Mouse (Mus musculus) heart, adult 8-10 months (tissue): Measurements from ENCODE around the gene Clptm1. TPM values are rescaled to one million over a fixed set of nuclear protein-coding genes. Genes with fewer than 3 reads are reported as not detected.
"Not testable (repeated sequence)": the region's sequence is repeated elsewhere in the genome, so short reads cannot be mapped to it uniquely, and the experiment has no call there.

ENCODE experiments used
- DNase-seq: peaks from one replicate; pipeline ENCODE4 v3.0.0; 2022; ENCODE audit warnings: low spot score
- total RNA-seq, 4 experiments: library from RNA; stranded (reverse); gene quantifications; 2 replicates each; pipeline ENCODE4 v1.2.4; 2022

Gene Clptm1
- total RNA-seq, 4 experiments from 2014 or later = 69.3 to 77.8 (median 72.6) TPM

- no peak for DNase-seq
These were observed 55.0 kb downstream of the Clptm1 start for GRCm38 (mm10) chr7:19609641-19610332.

GRCm38 (mm10) chr7:19607291-19607690 is 57.5 kb downstream of the Clptm1 start:
- no peak for DNase-seq

GRCm38 (mm10) chr7:19604606-19605214 is 60.1 kb downstream of the Clptm1 start:
- not testable (repeated sequence) for DNase-seq

- DNase-seq = peak; percentile 97
These were observed 60.8 kb downstream of the Clptm1 start, which contains the start of gene Clasrp for GRCm38 (mm10) chr7:19603849-19604605. Clasrp (minus strand) TSS chr7:19604486.

- DNase-seq = no peak
These were observed 61.8 kb downstream of the Clptm1 start for GRCm38 (mm10) chr7:19603055-19603454.

GRCm38 (mm10) chr7:19600562-19600961 is 64.3 kb downstream of the Clptm1 start:
- DNase-seq = no peak

GRCm38 (mm10) chr7:19593061-19593730 is 71.6 kb downstream of the Clptm1 start:
- DNase-seq = no peak

GRCm38 (mm10) chr7:19589917-19590316 is 74.9 kb downstream of the Clptm1 start:
- peak; percentile 70 for DNase-seq

GRCm38 (mm10) chr7:19589207-19589606 is 75.6 kb downstream of the Clptm1 start:
- DNase-seq = no peak

GRCm38 (mm10) chr7:19586269-19586668 is 78.6 kb downstream of the Clptm1 start:
- no peak for DNase-seq

Other genes with a start within 250 kb of the Clptm1 start
- gene Mark4, start 206.2 kb downstream of the Clptm1 start, total RNA-seq = 10 to 100 TPM; 22.8 to 26.4 (median 24.3) TPM
- gene Exoc3l2, start 201.7 kb downstream of the Clptm1 start, total RNA-seq = 1 to 10 TPM in 3 of 4 experiments, under 1 TPM in 1; 0.94 to 1.5 (median 1.1) TPM
- 1 to 10 TPM; 2.2 to 3.1 (median 3.0) TPM for gene Bloc1s3, start 156.7 kb downstream of the Clptm1 start, total RNA-seq
- gene Trappc6a, start 156.6 kb downstream of the Clptm1 start, total RNA-seq = 10 to 100 TPM; 36.3 to 44.7 (median 37.2) TPM
- not detected for gene Nkpd1, start 147.2 kb downstream of the Clptm1 start, total RNA-seq
- 10 to 100 TPM; 61.6 to 72.9 (median 63.8) TPM for gene Ppp1r37, start 102.0 kb downstream of the Clptm1 start, total RNA-seq
- gene Zfp296, start 87.7 kb downstream of the Clptm1 start, total RNA-seq = under 1 TPM; 0.25 to 0.84 (median 0.34) TPM
- gene Gemin7, start 87.4 kb downstream of the Clptm1 start, total RNA-seq = 10 to 100 TPM; 44.9 to 65.4 (median 52.1) TPM
- gene Clasrp, start 60.5 kb downstream of the Clptm1 start, total RNA-seq = 10 to 100 TPM in 3 of 4 experiments, 1 to 10 TPM in 1; 9.6 to 16.8 (median 12.1) TPM
- gene Relb, start 35.6 kb downstream of the Clptm1 start, total RNA-seq = 1 to 10 TPM; 6.4 to 9.2 (median 7.7) TPM
- under 1 TPM in 1 of 4 experiments, not detected in 3; 0.92 TPM for gene Apoc2, start 12.9 kb upstream of the Clptm1 start, total RNA-seq
- not detected for gene Gm44805, start 16.4 kb upstream of the Clptm1 start, total RNA-seq
- not detected for gene Apoc4, start 16.4 kb upstream of the Clptm1 start, total RNA-seq
- 1 to 10 TPM in 1 of 4 experiments, under 1 TPM in 1, not detected in 2; 0.98 to 1.1 TPM for gene Apoc1, start 27.6 kb upstream of the Clptm1 start, total RNA-seq
- gene Apoe, start 34.2 kb upstream of the Clptm1 start, total RNA-seq = 100 to 1,000 TPM; 172 to 309 (median 253) TPM
- 100 to 1,000 TPM in 1 of 4 experiments, 10 to 100 TPM in 3; 94.0 to 101 (median 99.2) TPM for gene Tomm40, start 50.4 kb upstream of the Clptm1 start, total RNA-seq
- gene Nectin2, start 85.5 kb upstream of the Clptm1 start, total RNA-seq = 10 to 100 TPM; 24.8 to 37.3 (median 34.9) TPM
- 100 to 1,000 TPM; 185 to 199 (median 197) TPM for gene Bcam, start 106.0 kb upstream of the Clptm1 start, total RNA-seq
- gene Cblc, start 131.8 kb upstream of the Clptm1 start, total RNA-seq = under 1 TPM in 2 of 4 experiments, not detected in 2; 0.37 to 0.76 TPM
- 1 to 10 TPM; 2.1 to 4.4 (median 3.5) TPM for gene Bcl3, start 157.7 kb upstream of the Clptm1 start, total RNA-seq
- gene Gm19345, start 187.0 kb upstream of the Clptm1 start, total RNA-seq = not detected
- gene Ceacam16, start 196.3 kb upstream of the Clptm1 start, total RNA-seq = under 1 TPM in 1 of 4 experiments, not detected in 3; 0.27 TPM
- not detected for gene Ceacam19, start 222.9 kb upstream of the Clptm1 start, total RNA-seq